Mouse (Mus musculus) lung, postnatal 25 days (tissue): ENCODE measurements around the gene Mrpl23.

Experiments used
- DNase-seq: peaks from one replicate; pipeline ENCODE4 v3.0.0; 2022; ENCODE audit warnings: low spot score

Mrpl23 gene

DNA sequence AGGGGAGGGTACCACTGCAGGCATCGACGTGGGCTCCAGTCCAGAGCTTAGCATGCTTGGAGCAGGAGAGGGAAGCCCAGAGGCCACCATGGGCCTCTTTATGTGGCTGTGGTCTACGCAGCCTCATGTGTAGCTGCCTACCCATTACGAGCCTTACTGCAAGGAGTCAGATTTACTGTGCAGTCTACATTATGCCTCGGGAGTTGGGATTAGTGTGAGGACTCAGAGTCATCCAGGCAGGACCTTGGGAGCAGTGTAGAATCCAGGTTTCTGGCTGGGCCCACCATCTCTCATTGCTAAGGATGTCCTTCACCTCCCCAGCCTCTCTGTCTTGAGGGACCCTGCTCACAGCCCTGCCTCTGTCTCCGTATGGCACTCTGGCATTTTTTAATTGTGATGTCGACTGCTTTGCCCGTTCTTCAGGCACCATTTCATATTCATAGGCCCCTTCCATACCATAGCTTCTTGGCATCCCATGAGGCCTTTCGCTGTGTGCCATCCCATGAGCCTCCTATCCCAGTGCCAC, 42.4 kb downstream of the Mrpl23 start:
- no peak for DNase-seq

DNA sequence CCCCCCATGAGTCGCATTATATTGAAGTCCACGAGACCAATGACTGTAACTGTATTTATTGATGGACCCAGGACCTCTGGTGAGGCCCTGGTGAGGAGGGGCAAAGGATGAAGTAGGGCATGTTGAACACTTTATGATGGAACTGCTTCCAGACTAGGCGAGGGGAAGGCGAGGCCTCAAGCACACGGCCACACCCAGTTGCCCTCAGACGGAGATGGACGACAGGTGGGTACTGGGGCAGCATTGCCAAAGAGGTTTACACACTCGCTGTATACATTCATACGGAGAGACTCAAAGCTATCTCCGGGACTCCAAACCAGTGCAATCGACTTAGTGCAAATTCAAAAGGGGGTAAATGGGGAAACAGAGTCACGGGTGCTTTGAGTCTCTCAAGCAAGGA, 43.0 kb downstream of the Mrpl23 start:
- DNase-seq, result no peak

DNA sequence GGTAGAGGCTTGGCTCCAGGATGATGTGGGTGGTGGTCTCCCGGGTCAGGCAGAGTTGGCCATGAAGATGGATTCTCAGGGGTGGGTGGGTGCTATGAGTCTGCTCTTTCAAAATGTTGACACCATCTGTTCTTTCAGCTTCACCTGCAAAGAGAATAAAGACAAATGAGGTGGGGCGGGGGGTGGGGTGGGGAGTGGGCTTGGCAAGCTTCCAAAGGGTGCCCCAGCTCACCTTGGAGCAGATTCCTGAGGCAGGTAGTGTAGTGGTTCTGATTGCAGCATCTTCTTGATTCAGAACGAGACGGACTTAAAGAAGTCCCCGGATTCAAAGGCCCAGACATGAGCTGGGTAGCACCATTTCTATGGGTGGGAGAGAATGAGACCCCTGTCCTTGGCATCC, 43.5 kb downstream of the Mrpl23 start:
- no peak for DNase-seq

DNA sequence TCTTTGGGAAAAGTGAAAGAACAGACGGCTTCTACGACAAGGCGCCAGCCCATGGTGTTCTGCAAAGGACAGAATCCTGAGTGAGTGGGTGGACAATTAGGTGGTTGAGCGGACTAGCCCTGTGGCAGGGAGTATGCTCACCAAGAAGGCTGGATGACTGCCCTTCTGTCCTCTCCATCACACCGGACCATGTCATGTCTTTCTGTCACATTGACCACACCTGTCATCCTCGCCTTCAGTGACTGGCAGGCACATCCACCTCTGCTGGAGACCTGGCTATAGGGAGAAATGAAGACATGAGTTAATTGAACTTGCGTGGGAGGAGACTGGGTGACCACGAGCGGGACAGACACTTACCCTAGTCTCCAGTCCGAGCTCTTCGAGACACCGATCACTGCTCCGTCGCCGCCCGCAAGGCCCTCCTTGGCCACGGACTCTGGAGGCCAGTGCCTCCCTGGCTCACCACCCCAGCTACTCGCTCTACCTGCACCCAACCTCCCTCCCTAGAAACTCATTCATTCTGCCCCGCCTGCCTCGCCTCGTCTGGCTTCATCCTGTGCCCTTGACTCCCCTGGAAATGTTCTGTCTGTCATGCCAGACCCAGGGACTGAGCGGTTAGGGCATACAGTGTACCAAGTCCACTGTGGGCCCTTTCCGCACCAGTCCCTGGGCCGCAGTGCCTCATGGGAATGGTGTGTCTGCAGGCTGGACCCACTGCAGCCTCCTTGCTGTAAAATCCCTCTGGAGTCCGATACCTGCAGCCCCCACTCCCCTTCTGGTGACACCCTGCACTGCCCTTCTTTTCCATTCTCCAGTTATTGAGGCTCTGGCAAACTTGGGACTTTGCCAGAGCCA, 44.2 kb downstream of the Mrpl23 start:
- no peak for DNase-seq

DNA sequence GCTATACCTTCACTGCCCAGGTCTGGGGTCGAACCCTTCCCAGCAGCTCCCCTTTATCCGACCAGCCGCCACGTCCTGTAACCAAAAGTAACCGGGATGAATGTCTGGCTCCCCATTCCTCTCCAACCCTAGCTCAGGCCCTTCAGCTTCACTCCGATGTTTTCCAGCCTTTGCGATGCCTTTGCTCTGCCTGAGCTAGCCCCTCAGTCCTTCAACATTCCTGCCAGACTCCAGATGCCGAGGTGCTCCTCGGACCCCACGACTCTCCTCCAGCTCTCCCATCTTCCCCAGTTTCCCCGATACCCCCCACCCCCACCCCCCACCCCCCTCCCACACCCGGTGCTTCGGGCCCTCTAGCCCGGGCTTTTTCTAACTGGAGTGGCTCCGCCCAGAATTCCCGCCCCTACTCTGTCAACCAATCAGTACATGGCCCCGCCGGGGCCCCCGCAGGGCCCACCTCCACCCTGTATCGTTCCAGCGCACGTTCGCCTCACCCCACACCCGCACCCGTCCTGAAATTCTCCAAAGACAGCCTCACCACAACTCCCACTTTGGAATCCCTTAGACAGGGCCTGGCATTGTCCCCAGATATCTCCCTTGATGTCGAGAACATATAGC, 45.4 kb downstream of the Mrpl23 start:
- DNase-seq, result no peak

DNA sequence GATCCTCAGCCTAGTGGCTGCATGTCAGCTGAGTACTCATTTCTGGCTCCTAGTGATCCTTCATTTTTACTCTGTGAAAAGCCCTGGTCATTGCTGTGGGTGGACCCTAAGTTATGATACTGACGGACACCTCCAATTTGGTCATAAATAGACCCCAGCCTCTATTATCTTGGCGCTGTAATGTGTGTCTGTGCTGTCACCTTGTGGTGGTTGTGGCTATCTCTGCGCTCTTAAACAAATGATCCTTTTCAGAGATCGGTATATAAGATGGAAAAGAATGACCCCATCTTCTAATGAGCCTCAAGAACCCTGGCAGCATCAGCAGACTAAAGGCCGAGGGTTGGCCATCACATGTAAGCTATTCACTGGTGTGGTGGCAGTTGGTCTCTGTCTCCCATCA, 46.6 kb downstream of the Mrpl23 start:
- no peak for DNase-seq

DNA sequence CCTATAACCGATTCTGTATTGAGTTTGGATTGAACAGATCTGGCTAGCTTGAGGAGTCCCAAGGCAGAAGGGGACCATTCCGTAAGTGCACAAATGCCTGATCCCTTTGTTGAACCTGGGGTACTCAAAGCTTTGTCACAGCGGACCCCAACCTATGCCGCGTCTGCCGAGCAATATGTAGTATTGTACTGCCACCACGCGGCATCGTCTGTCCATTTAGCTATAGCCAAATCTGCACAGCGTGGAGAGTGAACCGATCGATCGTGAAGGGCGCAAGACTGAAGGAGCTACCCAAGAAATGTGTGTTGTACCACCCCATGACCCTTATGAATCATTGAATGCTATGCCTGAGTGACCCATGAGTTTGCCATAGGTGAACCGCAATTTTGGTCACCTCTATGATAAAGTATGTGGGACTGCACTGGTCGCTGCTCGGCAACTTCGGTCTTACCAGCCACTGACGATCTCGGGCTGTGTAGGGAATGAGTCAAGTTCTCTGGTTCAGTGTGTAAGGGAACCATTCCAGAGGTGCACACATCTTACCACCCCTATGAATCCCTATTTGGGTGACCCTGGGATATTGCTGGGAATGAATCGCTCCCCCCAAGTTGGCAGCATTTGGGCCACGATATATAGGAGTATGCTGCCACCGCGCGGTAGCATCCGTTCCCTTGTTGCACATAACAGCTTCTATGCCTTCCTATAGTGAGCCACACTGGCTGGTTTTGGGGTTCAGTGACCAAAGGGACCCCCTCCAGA, 47.8 kb downstream of the Mrpl23 start:
- DNase-seq, result peak; percentile 29

DNA sequence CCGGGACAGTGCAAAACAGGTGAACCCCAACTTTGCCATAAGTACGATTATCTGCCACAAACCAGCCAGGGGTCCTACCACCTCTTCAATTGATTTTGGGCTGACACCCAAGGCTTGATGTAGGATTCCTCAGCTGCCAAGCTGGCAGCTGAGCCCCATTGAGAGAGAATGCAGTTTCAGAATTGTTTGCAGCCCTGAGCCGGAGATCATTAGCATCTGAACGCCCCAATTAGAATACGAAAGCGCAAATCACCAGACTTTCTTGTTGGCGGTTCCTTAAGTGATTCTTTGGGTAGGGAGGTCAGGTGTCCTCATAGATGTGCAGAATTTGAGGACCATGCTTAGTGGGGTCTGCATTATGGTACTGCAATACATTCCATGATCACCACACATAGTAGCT, 48.7 kb downstream of the Mrpl23 start:
- DNase-seq, result no peak

DNA sequence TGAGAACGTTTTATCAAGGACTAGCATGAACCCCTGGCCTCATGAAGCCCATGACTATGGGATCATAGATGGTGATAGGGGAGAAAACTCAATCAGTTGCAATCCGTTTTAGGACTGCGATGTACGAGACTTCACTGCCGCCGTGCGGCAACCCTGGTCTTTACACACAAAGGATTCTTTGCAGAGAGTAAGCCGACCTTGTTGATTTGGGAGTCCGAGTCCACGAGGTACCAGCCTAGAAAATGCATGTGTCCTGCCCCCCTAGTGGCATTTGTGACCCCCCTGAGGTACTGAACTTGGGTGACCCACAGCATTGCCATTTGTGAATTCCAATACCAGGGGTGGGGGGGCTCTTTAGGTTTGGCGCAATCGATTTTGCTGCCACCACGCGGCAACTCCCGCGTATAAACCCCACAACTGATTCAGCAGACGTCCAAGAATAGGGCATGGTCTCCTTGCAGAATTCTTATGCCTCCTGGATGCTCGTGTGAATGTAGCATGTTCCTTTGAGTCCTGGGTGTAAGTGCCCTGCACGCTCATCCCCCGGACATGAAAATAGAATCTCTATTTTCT, 49.3 kb downstream of the Mrpl23 start:
- no peak for DNase-seq

DNA sequence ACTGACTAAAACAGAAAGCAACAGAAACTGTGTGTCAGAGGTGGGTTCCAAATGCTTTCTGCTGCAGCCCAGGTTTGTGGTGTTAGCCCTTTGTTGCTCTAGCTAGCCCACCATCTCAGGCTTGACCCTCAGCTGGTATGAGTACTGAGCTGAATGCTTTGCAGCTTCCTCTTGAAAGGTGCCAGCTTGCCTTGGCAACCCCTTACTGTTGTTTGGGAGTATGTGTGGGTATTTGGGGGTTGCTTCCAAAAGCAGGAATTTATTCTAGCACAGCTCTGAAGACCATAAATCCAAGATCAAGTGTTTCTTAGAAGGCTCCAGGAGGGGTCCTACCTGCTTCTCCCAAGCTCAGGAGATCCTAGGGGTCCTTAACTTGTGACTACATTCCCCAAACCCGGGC, 52.4 kb downstream of the Mrpl23 start:
- DNase-seq, result no peak

DNA sequence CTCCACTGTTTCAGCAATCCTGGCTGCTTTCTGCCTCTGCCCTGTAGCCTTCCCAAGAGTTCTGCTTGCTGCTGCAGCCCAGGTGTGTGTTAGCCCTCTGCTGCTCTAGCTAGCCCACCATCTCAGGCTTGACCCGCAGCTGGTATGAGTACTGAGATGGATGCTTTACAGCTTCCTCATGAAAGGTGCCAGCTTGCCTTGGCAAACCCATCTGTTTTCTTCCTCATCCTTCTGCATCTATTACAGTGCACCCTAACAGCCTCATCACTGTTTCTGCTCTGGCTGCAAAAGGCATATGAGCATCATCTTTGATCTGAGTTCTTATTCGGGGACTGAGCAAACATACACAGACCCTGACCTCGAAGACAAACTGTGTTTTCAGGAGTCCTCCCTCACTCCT, 53.4 kb downstream of the Mrpl23 start:
- DNase-seq, result no peak

DNA sequence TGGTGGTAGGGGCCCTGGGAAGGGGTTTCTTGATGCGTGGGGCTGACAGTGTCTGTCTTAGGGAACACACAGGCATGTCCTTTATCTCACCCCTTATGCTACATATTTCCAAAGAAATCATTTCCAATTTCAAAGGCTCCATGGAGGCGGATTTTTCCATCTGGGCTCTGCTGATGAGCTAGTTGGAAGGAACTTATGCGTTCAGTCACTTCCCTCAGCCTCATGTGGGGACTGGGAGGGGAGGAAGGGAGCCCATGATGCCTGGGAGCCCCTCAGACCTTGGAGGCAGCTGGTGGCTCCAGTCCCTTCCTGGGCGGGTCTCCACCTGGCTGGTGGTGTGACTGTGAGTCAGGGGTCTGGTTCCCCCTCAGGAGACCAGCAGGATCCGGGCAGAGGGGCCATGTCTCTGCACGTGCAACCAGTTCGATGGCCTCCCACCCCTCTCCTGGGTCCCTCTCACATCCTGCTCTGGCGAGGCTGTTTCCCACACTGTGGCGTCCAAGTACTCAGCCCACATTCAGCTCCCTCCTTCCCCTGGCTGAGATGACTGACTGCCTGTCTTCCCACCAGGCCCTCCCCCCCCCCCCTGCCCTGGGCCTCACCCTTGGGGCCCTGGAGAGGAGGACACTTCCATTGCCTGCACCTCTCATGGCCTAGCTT, 55.9 kb downstream of the Mrpl23 start:
- DNase-seq, result no peak
